ENCODE assay signal across 27 mouse cellular contexts in the genomic region with DNA sequence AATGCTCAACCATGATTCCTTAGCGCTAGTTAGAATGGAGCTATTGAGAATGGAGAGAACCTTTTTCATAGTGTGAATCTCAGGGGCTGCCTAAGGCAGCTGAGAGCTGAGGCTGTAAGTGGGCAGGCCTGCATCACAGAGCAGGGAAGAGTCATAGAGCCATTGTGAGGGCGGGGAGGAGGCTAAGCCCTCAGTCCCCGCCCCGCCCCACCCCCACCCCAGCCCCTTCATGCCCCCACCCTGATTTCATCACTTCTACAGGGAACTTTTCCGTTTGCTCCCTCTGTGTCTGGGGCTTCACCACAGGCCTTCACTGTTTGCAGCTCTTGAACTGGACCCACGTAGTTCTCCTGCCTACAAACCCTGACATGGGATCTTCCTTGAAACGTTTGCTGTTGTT. TPM values are rescaled to one million over a fixed set of nuclear protein-coding genes. Genes with fewer than 3 reads are reported as not detected.
A peak's percentile ranks its signal among the peaks of the same experiment; 100 is the strongest.
DNase-seq lines count a peak whose midpoint lies in the region; ATAC-seq and TF ChIP-seq lines count a peak whose summit lies in the region.
"Had no signal": no experiment of that assay in that cellular context is flagged by ENCODE, and none has a peak within 500 bp of the region (broad histone marks: within the 10 kb centered on the region; RNA-seq: fewer than 3 reads in every experiment).

A gene (minus strand): TSS at position 101 of the 400 bp plus-strand sequence.

- no peak within 1 kb of the TSS for H3K9ac ChIP-seq in liver, embryonic 11.5 days (ENCODE audit: low read depth, low read length)
- no peak within 1 kb of the TSS for H3K9ac ChIP-seq in liver, embryonic 13.5 days
- no peak within 1 kb of the TSS for H3K9ac ChIP-seq in liver, embryonic 15.5 days
- H3K9ac ChIP-seq: embryonic facial prominence, embryonic 12.5 days; forebrain, embryonic 13.5 days; forebrain, embryonic 15.5 days; forebrain, postnatal 0 days had no signal

- peak within 1 kb of the TSS; percentile 83 for H3K4me3 ChIP-seq in testis, adult 2 months (ENCODE audit: control insufficient read depth, low read depth, low read length)
- H3K4me3 ChIP-seq in liver, embryonic 11.5 days (ENCODE audit: low read depth, low read length) = no peak within 1 kb of the TSS
- no peak within 1 kb of the TSS for H3K4me3 ChIP-seq in liver, embryonic 13.5 days (replicated peaks)
- no peak within 1 kb of the TSS for H3K4me3 ChIP-seq in liver, embryonic 15.5 days (replicated peaks)
- H3K4me3 ChIP-seq: embryonic facial prominence, embryonic 10.5 days; embryonic facial prominence, embryonic 12.5 days; forebrain, embryonic 13.5 days; forebrain, embryonic 15.5 days had no signal

- TF ChIP-seq POLR2A in testis, adult 2 months (IDR thresholded peaks at IDR 0.05; ENCODE audit: control insufficient read depth, low read depth, low read length) = no peak; the same call in 1 of the 2 replicates

- no peak for DNase-seq in testis, postnatal 10 days (ENCODE audit: low spot score)
- DNase-seq in liver, embryonic 11.5 days (ENCODE audit: low spot score) = no peak
- DNase-seq in liver, embryonic 13.5 days = no peak
- no peak for DNase-seq in spleen, postnatal 10 days (ENCODE audit: low spot score in 2 of 2)
- DNase-seq in embryo, embryonic 10.5 days (ENCODE audit: low spot score) = no peak
- DNase-seq: adrenal gland, adult 2 months; adrenal gland, postnatal 10 days; adrenal gland, postnatal 25 days; cerebellum, adult 11 months; cerebellum, adult 18-20 months; cerebellum, adult 8-10 months; cerebellum, adult 9-11 months; cerebellum, postnatal 14 days; cerebellum, postnatal 36 days; forebrain, postnatal 0 days had no signal

- WGBS in liver, embryonic 11.5 days = 30% methylated on average over 6 of the region's 7 CpGs
- 34% methylated on average over 7 of the region's 7 CpGs for WGBS in liver, embryonic 13.5 days (ENCODE audit: insufficient replicate concordance)
- WGBS in liver, embryonic 15.5 days (ENCODE audit: insufficient replicate concordance) = 41% methylated on average over 7 of the region's 7 CpGs

- H3K27me3 ChIP-seq in testis, adult 2 months (ENCODE audit: control insufficient read depth, insufficient read depth, low read length) = no peaks in the 10 kb centered on the region
- peaks cover 8% of the 10 kb centered on the region for H3K27me3 ChIP-seq in liver, embryonic 11.5 days (replicated peaks; ENCODE audit: control insufficient read depth, insufficient read depth, low read length)
- peaks cover 19% of the 10 kb centered on the region for H3K27me3 ChIP-seq in liver, embryonic 13.5 days
- H3K27me3 ChIP-seq in liver, embryonic 15.5 days = peaks cover 27% of the 10 kb centered on the region
- H3K27me3 ChIP-seq: forebrain, embryonic 13.5 days; forebrain, embryonic 15.5 days; Patski had no signal

- H3K4me2 ChIP-seq in liver, embryonic 11.5 days = no peak within 1 kb of the TSS
- H3K4me2 ChIP-seq in liver, embryonic 13.5 days = no peak within 1 kb of the TSS
- no peak within 1 kb of the TSS for H3K4me2 ChIP-seq in liver, embryonic 15.5 days
- H3K4me2 ChIP-seq: embryonic facial prominence, embryonic 12.5 days; forebrain, embryonic 13.5 days; forebrain, embryonic 15.5 days had no signal

- 0 out of 2 replicates have a peak, but pooled peaks have one; percentile 11 for ATAC-seq in liver, embryonic 11.5 days (replicated peaks; ENCODE audit: low FRiP score)
- no peak for ATAC-seq in liver, embryonic 13.5 days (ENCODE audit: low read depth)
- ATAC-seq in liver, embryonic 15.5 days (ENCODE audit: insufficient read depth) = no peak
- no peak for ATAC-seq in activated CD4-positive, CD25-positive, alpha-beta regulatory T cell, adult 4 months
- ATAC-seq: forebrain, embryonic 13.5 days; forebrain, embryonic 15.5 days; forebrain, postnatal 0 days; Patski had no signal

- no peak for TF ChIP-seq CTCF in testis, adult 2 months (IDR thresholded peaks at IDR 0.05; ENCODE audit: control insufficient read depth, insufficient read depth, insufficient replicate concordance, low read depth, low read length)

- H3K9me3 ChIP-seq in liver, embryonic 11.5 days (ENCODE audit: control insufficient read depth, low read length) = no peaks in the 10 kb centered on the region
- no peaks in the 10 kb centered on the region for H3K9me3 ChIP-seq in liver, embryonic 13.5 days (replicated peaks)
- no peaks in the 10 kb centered on the region for H3K9me3 ChIP-seq in liver, embryonic 15.5 days (replicated peaks)
- H3K9me3 ChIP-seq: embryonic facial prominence, embryonic 10.5 days; embryonic facial prominence, embryonic 12.5 days; forebrain, embryonic 13.5 days; forebrain, embryonic 15.5 days; G1E had no signal

- no peaks in the 10 kb centered on the region for H3K36me3 ChIP-seq in testis, adult 2 months (ENCODE audit: control insufficient read depth, insufficient read depth, low read length)
- no peaks in the 10 kb centered on the region for H3K36me3 ChIP-seq in liver, embryonic 11.5 days (ENCODE audit: control insufficient read depth, insufficient read depth, low read length)
- no peaks in the 10 kb centered on the region for H3K36me3 ChIP-seq in liver, embryonic 13.5 days
- no peaks in the 10 kb centered on the region for H3K36me3 ChIP-seq in liver, embryonic 15.5 days (replicated peaks)
- H3K36me3 ChIP-seq: embryonic facial prominence, embryonic 10.5 days; embryonic facial prominence, embryonic 12.5 days; forebrain, embryonic 15.5 days; G1E had no signal

- peaks cover 7% of the 10 kb centered on the region for H3K4me1 ChIP-seq in testis, adult 2 months (ENCODE audit: control insufficient read depth, insufficient read depth, low read length)
- peaks cover 28% of the 10 kb centered on the region for H3K4me1 ChIP-seq in liver, embryonic 11.5 days (replicated peaks; ENCODE audit: control insufficient read depth, insufficient read depth, low read length)
- peaks cover 72% of the 10 kb centered on the region for H3K4me1 ChIP-seq in liver, embryonic 13.5 days (replicated peaks)
- peaks cover 72% of the 10 kb centered on the region for H3K4me1 ChIP-seq in liver, embryonic 15.5 days (replicated peaks)
- H3K4me1 ChIP-seq: embryonic facial prominence, embryonic 12.5 days; forebrain, embryonic 13.5 days; forebrain, embryonic 15.5 days had no signal

- peak within 1 kb of the TSS; percentile 40 for H3K27ac ChIP-seq in testis, adult 2 months (ENCODE audit: control insufficient read depth, insufficient read depth, low read depth, low read length)
- H3K27ac ChIP-seq in liver, embryonic 11.5 days (ENCODE audit: low read depth, low read length) = no peak within 1 kb of the TSS
- H3K27ac ChIP-seq in liver, embryonic 13.5 days = peak within 1 kb of the TSS; percentile 65
- H3K27ac ChIP-seq in liver, embryonic 15.5 days (replicated peaks) = peak within 1 kb of the TSS; percentile 19; the same call in 1 of the 2 replicates
- H3K27ac ChIP-seq: embryonic facial prominence, embryonic 10.5 days; embryonic facial prominence, embryonic 12.5 days; forebrain, embryonic 13.5 days; forebrain, embryonic 15.5 days had no signal

RNA-seq across cellular contexts. Expression of the gene that starts here (rescaled TPM):
- 74.8 and 83.7 TPM in 2 replicates for polyA plus RNA-seq in testis, adult 2 months (2012; rRNA removed)
- not detected in 2 replicates for polyA plus RNA-seq in liver, embryonic 11.5 days (2014; fragmentation: Nextera tagmentation; extraction: Ambion mirVana)
- not detected in 2 replicates for polyA plus RNA-seq in liver, embryonic 13.5 days (2015; fragmentation: Nextera tagmentation; extraction: Ambion mirVana)
- not detected in 2 replicates for polyA plus RNA-seq in liver, embryonic 15.5 days (2015; fragmentation: Nextera tagmentation; extraction: Ambion mirVana)
- polyA plus RNA-seq in activated CD4-positive, CD25-positive, alpha-beta regulatory T cell, adult 4 months (2017; shearing (Covaris generic)) = not detected
- polyA plus RNA-seq: adrenal gland, adult 2 months; C2C12; embryonic facial prominence, embryonic 10.5 days; embryonic facial prominence, embryonic 12.5 days; embryonic facial prominence, embryonic 14.5 days; forebrain, embryonic 11.5 days; forebrain, embryonic 13.5 days; forebrain, embryonic 15.5 days; forebrain, postnatal 0 days; G1E; Patski had no signal

Comparison
In these comparisons a context has a peak if more than half of its experiments do, and no peak if none do; other contexts are left out.
1. RNA of the gene that starts here (polyA plus RNA-seq): 74.8 to 83.7 TPM in testis, adult 2 months; not detected in liver, embryonic 15.5 days, not detected in liver, embryonic 11.5 days, not detected in liver, embryonic 13.5 days and not detected in activated CD4-positive, CD25-positive, alpha-beta regulatory T cell, adult 4 months; every median in the first group is over 10 times any median in the second.
2. Peak in ATAC-seq in liver, embryonic 11.5 days; RNA of the gene not detected or under 1 TPM.